Mouse (Mus musculus) hindbrain, postnatal 0 days (tissue): ENCODE results near the gene Slc36a2. TPM values are rescaled to one million over a fixed set of nuclear protein-coding genes. Genes with fewer than 3 reads are reported as not detected.
"Not testable (repeated sequence)": the region's sequence is repeated elsewhere in the genome, so short reads cannot be mapped to it uniquely, and the experiment has no call there.

Experiments
- ATAC-seq: fragments of 200-750 bp; cut with Nextera tagmentation; 2 replicates; pipeline ENCODE4 v1.8.0; 2017; ENCODE audit warnings: mild to moderate bottlenecking, moderate TSS enrichment, moderate library complexity
- DNase-seq: peaks from one replicate; pipeline ENCODE4 v3.0.0-alpha.2; 2015; ENCODE audit warnings: low spot score
- H3K27ac ChIP-seq: fragments of 300-500 bp; sonication (generic); 2 replicates; pipeline ENCODE4 v1.5.1; 2014; ENCODE audit warnings: mild to moderate bottlenecking
- H3K27me3 ChIP-seq: fragments of 300-500 bp; sonication (generic); 2 replicates; pipeline ENCODE4 v1.6.1; 2014; ENCODE audit warnings: low read length, mixed read lengths; ENCODE audit not compliant: insufficient read depth
- H3K36me3 ChIP-seq: fragments of 300-500 bp; sonication (generic); 2 replicates; pipeline ENCODE4 v1.6.1; 2014; ENCODE audit warnings: low read length, mixed read lengths; ENCODE audit not compliant: insufficient read depth
- H3K4me1 ChIP-seq: fragments of 300-500 bp; sonication (generic); 2 replicates; pipeline ENCODE4 v1.6.1; 2014; ENCODE audit warnings: antibody characterized with exemption, low read length, mixed read lengths; ENCODE audit not compliant: insufficient read depth
- H3K4me2 ChIP-seq: fragments of 300-500 bp; sonication (generic); 2 replicates; pipeline ENCODE4 v1.6.1; 2014; ENCODE audit warnings: low read depth, mild to moderate bottlenecking, low read length, moderate library complexity, mixed read lengths
- H3K4me3 ChIP-seq: fragments of 300-500 bp; sonication (generic); 2 replicates; pipeline ENCODE4 v1.5.1; 2014; ENCODE audit warnings: low read length
- H3K9ac ChIP-seq: fragments of 300-500 bp; sonication (generic); replicated peaks from 2 replicates; pipeline ENCODE4 v1.6.1; 2014; ENCODE audit warnings: mild to moderate bottlenecking, low read length, moderate library complexity, mixed read lengths
- H3K9me3 ChIP-seq: fragments of 300-500 bp; sonication (generic); 2 replicates; pipeline ENCODE4 v1.6.1; 2016; ENCODE audit warnings: low read length, mixed read lengths
- CTCF ChIP-seq: IDR thresholded peaks from 2 replicates; pipeline ENCODE4 v1.5.1; 2016; ENCODE audit warnings: antibody characterized with exemption, control low read depth, low read depth
- WGBS: fragments of 180-500 bp; shearing (Covaris S2); extraction: QIAGEN DNeasy Blood & Tissue Kit; methylation state at CpG from one replicate; pipeline ENCODE4 v1.1.7; 2014; 5-methylcytosine and 5-hydroxymethylcytosine counted together
- polyA plus RNA-seq: library from polyadenylated mRNA; unstranded; fragments of >200 nt; fragmentation: Nextera tagmentation; extraction: Ambion mirVana; gene quantifications from 2 replicates; pipeline ENCODE4 v1.2.1, GENCODE M21; 2015
- total RNA-seq: library from RNA; depleted of rRNA; stranded (reverse); fragments of >200 nt; gene quantifications from 2 replicates; pipeline ENCODE4 v1.2.3, GENCODE M21; 2014; rRNA removed

Gene Slc36a2
- total and polyA plus RNA-seq, 2 experiments from 2014 or later: 0.84 to 0.94 TPM

- DNase-seq (no peak), ATAC-seq (no peak)
- WGBS: 94% methylated on average over 3 of the region's 3 CpGs
- H3K27me3 ChIP-seq: no peaks in the 10 kb centered on the region
- no peak overlapping the region for H3K4me2 ChIP-seq
- no peaks in the 10 kb centered on the region for H3K9me3 ChIP-seq
- TF ChIP-seq CTCF: no peak
- no peak overlapping the region for H3K4me3 ChIP-seq
- H3K36me3 ChIP-seq: no peaks in the 10 kb centered on the region
- no peak overlapping the region for H3K9ac ChIP-seq
- no peaks in the 10 kb centered on the region for H3K4me1 ChIP-seq
- no peak overlapping the region for H3K27ac ChIP-seq
Observed at GRCm38 (mm10) chr11:55116004-55116403, 68.9 kb downstream of the Slc36a2 start.

- Histone ChIP-seq H3K27me3 (no peaks in the 10 kb centered on the region), H3K4me1 (no peaks in the 10 kb centered on the region), H3K4me2 (no peak overlapping the region), H3K9ac (no peak overlapping the region), H3K4me3 (no peak overlapping the region), H3K36me3 (0 out of 2 replicates have a peak, but pooled peaks cover 2% of the 10 kb centered on the region), H3K9me3 (no peaks in the 10 kb centered on the region), H3K27ac (no peak overlapping the region)
- 70% methylated on average over 2 of the region's 2 CpGs for WGBS
- no peak for TF ChIP-seq CTCF
- DNase-seq (no peak), ATAC-seq (no peak)
Observed at GRCm38 (mm10) chr11:55114291-55114690, 70.6 kb downstream of the Slc36a2 start.

GRCm38 (mm10) chr11:55113861-55114250 is 71.0 kb downstream of the Slc36a2 start:
- H3K27me3 ChIP-seq, H3K9ac ChIP-seq, H3K4me3 ChIP-seq, ATAC-seq, H3K9me3 ChIP-seq, H3K36me3 ChIP-seq, H3K27ac ChIP-seq, H3K4me2 ChIP-seq, DNase-seq, H3K4me1 ChIP-seq: not testable (repeated sequence)
- 41% methylated on average over 4 of the region's 4 CpGs for WGBS

- WGBS: 66% methylated on average over 7 of the region's 7 CpGs
- H3K9me3 ChIP-seq: no peaks in the 10 kb centered on the region
- no peak overlapping the region for H3K27ac ChIP-seq
- no peaks in the 10 kb centered on the region for H3K4me1 ChIP-seq
- DNase-seq (no peak), ATAC-seq (no peak)
- H3K4me3 ChIP-seq: no peak overlapping the region
- H3K4me2 ChIP-seq: no peak overlapping the region
- H3K9ac ChIP-seq: no peak overlapping the region
- TF ChIP-seq CTCF: no peak
- H3K27me3 ChIP-seq: no peaks in the 10 kb centered on the region
- H3K36me3 ChIP-seq: peaks cover 6% of the 10 kb centered on the region; the same call in 1 of the 2 replicates
Observed at GRCm38 (mm10) chr11:55113209-55113860, 71.5 kb downstream of the Slc36a2 start.

- Histone ChIP-seq H3K36me3 (peaks cover 6% of the 10 kb centered on the region; the same call in 1 of the 2 replicates), H3K4me3 (no peak overlapping the region), H3K9ac (no peak overlapping the region), H3K27ac (no peak overlapping the region), H3K27me3 (no peaks in the 10 kb centered on the region), H3K4me1 (no peaks in the 10 kb centered on the region), H3K4me2 (no peak overlapping the region), H3K9me3 (no peaks in the 10 kb centered on the region)
- TF ChIP-seq CTCF: no peak
- ATAC-seq (no peak; the same call in 1 of the 2 replicates), DNase-seq (peak; percentile 3)
- 69% methylated on average over 7 of the region's 7 CpGs for WGBS
Observed at GRCm38 (mm10) chr11:55110566-55111169, 74.2 kb downstream of the Slc36a2 start.

- Histone ChIP-seq H3K9ac (no peak overlapping the region), H3K9me3 (no peaks in the 10 kb centered on the region), H3K36me3 (peaks cover 6% of the 10 kb centered on the region; the same call in 1 of the 2 replicates), H3K27ac (no peak overlapping the region), H3K4me3 (no peak overlapping the region), H3K27me3 (no peaks in the 10 kb centered on the region), H3K4me2 (no peak overlapping the region), H3K4me1 (no peaks in the 10 kb centered on the region)
- TF ChIP-seq CTCF: no peak
- ATAC-seq (no peak), DNase-seq (no peak)
- 92% methylated on average over 7 of the region's 7 CpGs for WGBS
Observed at GRCm38 (mm10) chr11:55109521-55110300, 75.2 kb downstream of the Slc36a2 start.

Other genes with a start within 250 kb of the Slc36a2 start
- gene Tnip1, start 222.2 kb downstream of the Slc36a2 start, total RNA-seq: 15.3 and 16.7 TPM in 2 replicates
- gene Tnip1, start 222.2 kb downstream of the Slc36a2 start, polyA plus RNA-seq: 17.1 and 19.8 TPM in 2 replicates
- gene Anxa6, start 151.6 kb downstream of the Slc36a2 start, total RNA-seq: 83.2 and 86.0 TPM in 2 replicates
- 71.3 and 74.8 TPM in 2 replicates for gene Anxa6, start 151.6 kb downstream of the Slc36a2 start, polyA plus RNA-seq
- 0.65 TPM in 1 of 2 replicates, not detected in the other for gene Ccdc69, start 106.9 kb downstream of the Slc36a2 start, total RNA-seq
- gene Ccdc69, start 106.9 kb downstream of the Slc36a2 start, polyA plus RNA-seq: 0.56 and 0.78 TPM in 2 replicates
- 45.2 and 48.9 TPM in 2 replicates for gene Gm2a, start 87.0 kb downstream of the Slc36a2 start, total RNA-seq
- gene Gm2a, start 87.0 kb downstream of the Slc36a2 start, polyA plus RNA-seq: 67.8 and 72.1 TPM in 2 replicates
- gene Slc36a3, start 33.4 kb downstream of the Slc36a2 start, total RNA-seq: not detected in 2 replicates
- not detected in 2 replicates for gene Slc36a3, start 33.4 kb downstream of the Slc36a2 start, polyA plus RNA-seq
- gene Slc36a1, start 19.3 kb upstream of the Slc36a2 start, total RNA-seq: 35.0 and 37.3 TPM in 2 replicates
- gene Slc36a1, start 19.3 kb upstream of the Slc36a2 start, polyA plus RNA-seq: 3.8 TPM in 2 replicates
- 17.6 and 21.0 TPM in 2 replicates for gene Fat2, start 151.5 kb upstream of the Slc36a2 start, total RNA-seq
- 0.78 and 0.88 TPM in 2 replicates for gene Fat2, start 151.5 kb upstream of the Slc36a2 start, polyA plus RNA-seq
- 303 and 356 TPM in 2 replicates for gene Sparc, start 238.1 kb upstream of the Slc36a2 start, total RNA-seq
- 794 and 832 TPM in 2 replicates for gene Sparc, start 238.1 kb upstream of the Slc36a2 start, polyA plus RNA-seq